Mouse (Mus musculus) lung, adult 2 months (tissue): ENCODE results near the gene Rbfox2.

Source experiments
- CTCF ChIP-seq: fragments of 200-500 bp; IDR thresholded peaks from 2 replicates; pipeline ENCODE4 v1.5.1; 2011; ENCODE audit warnings: mild to moderate bottlenecking, low read length, control low read depth; ENCODE audit not compliant: insufficient read depth
- POLR2A ChIP-seq: fragments of 200-500 bp; IDR thresholded peaks from 2 replicates; pipeline ENCODE4 v1.6.1; 2011; ENCODE audit warnings: low read depth, mild to moderate bottlenecking, control low read depth, low read length, borderline replicate concordance; ENCODE audit errors: extremely low read depth

DNA sequence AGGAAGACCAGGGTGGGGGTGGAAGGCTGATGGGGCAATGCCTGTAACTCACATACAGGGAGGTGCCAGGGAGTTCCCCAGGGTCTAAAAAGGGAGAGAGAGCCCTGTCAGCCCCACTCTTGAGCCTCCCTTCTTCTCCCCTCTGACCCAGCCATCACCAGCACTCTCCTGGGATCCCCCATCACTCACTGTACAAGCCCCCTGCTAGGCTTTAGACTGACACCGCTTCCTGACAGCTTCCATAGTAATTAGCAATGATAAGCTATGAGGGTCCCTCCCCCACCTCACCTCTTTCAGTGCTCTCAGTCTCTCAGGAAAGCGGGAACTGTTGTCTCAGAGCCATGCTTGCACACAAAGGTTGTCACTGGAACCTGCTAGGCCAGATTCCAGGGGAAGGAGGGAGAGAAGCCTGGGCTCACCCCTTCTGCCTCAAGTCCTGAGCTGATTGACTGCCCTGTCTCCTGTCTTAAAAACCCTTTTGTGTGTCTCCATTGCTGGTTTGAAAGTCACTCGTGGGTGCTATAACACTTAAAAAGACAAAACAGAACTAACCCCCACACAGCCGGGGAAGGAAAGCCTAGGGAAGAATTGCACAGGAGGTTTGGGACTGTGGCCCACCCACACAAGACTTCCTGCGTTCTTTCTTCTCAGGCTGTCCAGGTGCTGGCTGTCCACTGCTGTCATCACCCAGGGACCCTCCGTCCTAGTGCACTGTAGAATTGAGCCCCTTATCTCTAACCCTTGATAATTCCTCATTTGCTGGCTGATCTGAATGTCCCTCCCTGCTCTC is 250.6 kb downstream of the Rbfox2 start:
- TF ChIP-seq CTCF (no peak), POLR2A (no peak)
